Mouse (Mus musculus) cortical plate, adult 2 months (tissue): ENCODE measurements at regions not wholly inside any gene's neighbourhood (a gene's known extent, or its start where the extent isn't known, plus 50 kb on each side); places are given as distances from the start of the nearest gene placed in this dataset.

Experiments
- H3K27ac ChIP-seq: fragments of 200-500 bp; 2 replicates; pipeline ENCODE4 v1.5.1; 2012; ENCODE audit warnings: low read length, control low read depth, inconsistent platforms; ENCODE audit not compliant: insufficient read depth
- H3K4me1 ChIP-seq: fragments of 200-500 bp; 2 replicates; pipeline ENCODE4 v1.6.1; 2011; ENCODE audit warnings: low read length; ENCODE audit not compliant: control insufficient read depth, insufficient read depth
- H3K4me3 ChIP-seq: fragments of 200-500 bp; 2 replicates; pipeline ENCODE4 v1.5.1; 2011; ENCODE audit warnings: mild to moderate bottlenecking, low read length, control low read depth; ENCODE audit not compliant: insufficient read depth
- CTCF ChIP-seq: fragments of 200-500 bp; IDR thresholded peaks from 2 replicates; pipeline ENCODE4 v1.5.1; 2011; ENCODE audit warnings: mild to moderate bottlenecking, control low read depth, low read length; ENCODE audit not compliant: insufficient read depth; ENCODE audit errors: extremely low read depth
- POLR2A ChIP-seq: fragments of 200-500 bp; IDR thresholded peaks from 2 replicates; pipeline ENCODE4 v1.6.1; 2011; ENCODE audit warnings: mild to moderate bottlenecking, low read length, control low read depth; ENCODE audit not compliant: insufficient read depth; ENCODE audit errors: extremely low read depth

GRCm38 (mm10) chr1:190530079-190530478 is 359.6 kb upstream of the Prox1 start:
- no peak overlapping the region for H3K4me3 ChIP-seq
- no peaks in the 10 kb centered on the region for H3K4me1 ChIP-seq
- no peak overlapping the region for H3K27ac ChIP-seq
- TF ChIP-seq CTCF (no peak), POLR2A (no peak)

DNA sequence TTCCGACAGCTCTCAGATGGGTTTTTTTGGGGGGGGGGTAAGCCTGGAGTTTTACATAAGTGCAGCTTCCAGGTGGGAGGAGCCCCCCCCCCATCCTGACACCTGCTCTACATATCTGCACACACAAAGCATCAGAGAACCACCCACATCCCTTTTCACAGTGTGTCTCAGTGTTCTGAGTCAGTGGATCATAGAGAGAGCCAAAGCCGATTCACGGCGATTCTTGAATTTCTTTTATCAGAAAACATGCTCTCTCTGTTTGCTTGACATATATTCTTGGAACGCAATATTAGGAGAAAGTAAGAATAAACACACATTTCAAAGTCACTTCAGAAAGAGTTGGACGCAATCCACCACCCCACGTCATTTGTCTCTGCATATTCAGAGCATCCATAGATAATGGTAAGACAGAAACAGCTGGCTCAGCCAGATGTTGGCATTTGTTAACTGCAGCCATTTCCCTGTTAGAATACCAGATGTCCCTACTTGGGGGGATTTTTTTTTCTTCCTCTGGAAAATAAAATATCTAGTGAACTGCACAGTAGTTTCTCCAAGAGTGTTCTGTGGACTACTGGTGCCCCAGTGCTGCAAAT is 357.1 kb upstream of the Prox1 start:
- no peak overlapping the region for H3K4me3 ChIP-seq
- no peaks in the 10 kb centered on the region for H3K4me1 ChIP-seq
- TF ChIP-seq CTCF, result no peak
- no peak overlapping the region for H3K27ac ChIP-seq

- no peak overlapping the region for H3K27ac ChIP-seq
Observed at GRCm38 (mm10) chr1:190526634-190527033, 356.1 kb upstream of the Prox1 start.

DNA sequence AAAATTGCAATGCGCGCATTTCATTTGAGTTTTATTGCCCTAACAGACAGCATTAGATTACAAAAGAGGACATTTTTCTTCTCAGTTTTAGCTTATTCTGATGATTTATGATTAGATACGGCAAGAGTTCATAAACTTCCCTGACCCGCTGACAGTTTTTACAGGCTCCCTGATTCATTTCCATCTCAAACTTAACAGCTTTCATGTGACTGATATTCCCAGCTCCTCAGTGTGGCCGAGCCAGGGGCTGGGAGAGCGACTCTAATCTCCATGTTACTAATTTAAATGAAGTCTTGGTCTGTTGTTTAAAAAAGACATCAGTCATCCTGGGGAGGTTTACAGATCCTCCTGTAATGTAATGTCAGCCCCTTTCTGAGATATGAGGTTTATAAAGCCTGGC is 355.5 kb upstream of the Prox1 start:
- TF ChIP-seq CTCF, result no peak
- TF ChIP-seq POLR2A, result no peak
- Histone ChIP-seq H3K4me3 (no peak overlapping the region), H3K4me1 (no peaks in the 10 kb centered on the region), H3K27ac (no peak overlapping the region)

More at GRCm38 (mm10) chr1:190526634-190527033, 356.1 kb upstream of the Prox1 start:
- no peak overlapping the region for H3K4me3 ChIP-seq
- TF ChIP-seq CTCF, result no peak
- no peaks in the 10 kb centered on the region for H3K4me1 ChIP-seq

DNA sequence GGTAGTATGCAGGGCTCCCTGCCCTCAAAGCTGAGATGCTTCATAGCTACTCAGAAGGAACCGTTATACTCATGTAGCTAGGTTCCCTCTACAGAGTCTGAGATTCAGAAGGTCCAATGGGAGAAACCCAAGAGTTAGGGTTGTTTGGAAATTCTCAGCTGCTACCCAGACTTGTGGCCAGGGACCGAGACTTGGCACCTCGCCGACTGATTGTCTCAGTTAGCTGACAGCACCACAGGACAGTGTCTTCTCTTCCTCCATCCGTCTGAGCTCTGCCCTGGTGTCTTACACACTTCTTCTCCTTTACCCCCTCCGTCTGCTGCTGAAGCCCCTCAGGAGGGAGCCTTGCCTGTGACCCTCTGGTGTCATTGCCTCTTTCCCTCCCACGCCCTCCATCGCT is 329.6 kb upstream of the Prox1 start:
- Histone ChIP-seq H3K4me3 (no peak overlapping the region), H3K27ac (no peak overlapping the region), H3K4me1 (peaks cover 1% of the 10 kb centered on the region; the same call in 1 of the 2 replicates)
- TF ChIP-seq CTCF (no peak), POLR2A (no peak)

GRCm38 (mm10) chr1:190497474-190497873 is 327.0 kb upstream of the Prox1 start:
- TF ChIP-seq CTCF, result no peak
- Histone ChIP-seq H3K4me3 (no peak overlapping the region), H3K4me1 (peaks cover 1% of the 10 kb centered on the region; the same call in 1 of the 2 replicates), H3K27ac (no peak overlapping the region)

GRCm38 (mm10) chr1:190495741-190496520 is 325.4 kb upstream of the Prox1 start:
- no peak for TF ChIP-seq CTCF
- TF ChIP-seq POLR2A, result no peak

GRCm38 (mm10) chr1:190486551-190487104 is 316.1 kb upstream of the Prox1 start:
- Histone ChIP-seq H3K4me3 (no peak overlapping the region), H3K27ac (no peak overlapping the region), H3K4me1 (no peaks in the 10 kb centered on the region)
- TF ChIP-seq POLR2A (no peak), CTCF (no peak)

More at GRCm38 (mm10) chr1:190495741-190496520, 325.4 kb upstream of the Prox1 start:
- peaks cover 1% of the 10 kb centered on the region; the same call in 1 of the 2 replicates for H3K4me1 ChIP-seq
- no peak overlapping the region for H3K27ac ChIP-seq
- no peak overlapping the region for H3K4me3 ChIP-seq

DNA sequence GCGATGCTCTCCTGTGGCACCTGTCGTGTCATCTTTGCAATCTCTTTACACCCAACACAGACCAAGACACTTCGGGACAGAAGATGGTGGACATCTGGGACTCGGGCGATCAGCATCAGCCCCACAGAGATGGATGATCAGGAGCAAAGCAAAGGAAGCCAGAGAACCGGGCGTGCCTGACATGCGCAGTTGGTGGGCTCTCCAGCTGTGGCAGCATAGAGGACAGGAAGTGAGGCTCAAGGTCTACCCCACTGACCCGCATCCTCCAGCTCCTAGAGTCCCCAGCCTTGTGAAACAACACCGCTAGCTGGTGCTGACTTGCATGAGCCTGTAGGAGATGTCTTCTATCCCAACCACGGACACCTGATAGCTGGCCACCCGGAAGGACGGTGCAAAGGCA is 312.9 kb upstream of the Prox1 start:
- TF ChIP-seq POLR2A (no peak), CTCF (no peak)
- no peaks in the 10 kb centered on the region for H3K4me1 ChIP-seq
- H3K4me3 ChIP-seq, result no peak overlapping the region
- no peak overlapping the region for H3K27ac ChIP-seq

GRCm38 (mm10) chr1:190481071-190481470 is 310.6 kb upstream of the Prox1 start:
- TF ChIP-seq POLR2A, result no peak
- TF ChIP-seq CTCF, result no peak
- Histone ChIP-seq H3K4me3 (no peak overlapping the region), H3K4me1 (no peaks in the 10 kb centered on the region), H3K27ac (no peak overlapping the region)

- Histone ChIP-seq H3K4me1 (no peaks in the 10 kb centered on the region), H3K27ac (no peak overlapping the region), H3K4me3 (no peak overlapping the region)
- TF ChIP-seq POLR2A (no peak), CTCF (no peak)
Observed at GRCm38 (mm10) chr1:190480601-190481000, 310.1 kb upstream of the Prox1 start.
